Mouse (Mus musculus) retina, postnatal 1 day (tissue): ENCODE measurements around the gene Il4ra.

Experiments
- DNase-seq: peaks from one replicate; pipeline ENCODE4 v3.0.0-alpha.2; 2012

Il4ra gene

DNA sequence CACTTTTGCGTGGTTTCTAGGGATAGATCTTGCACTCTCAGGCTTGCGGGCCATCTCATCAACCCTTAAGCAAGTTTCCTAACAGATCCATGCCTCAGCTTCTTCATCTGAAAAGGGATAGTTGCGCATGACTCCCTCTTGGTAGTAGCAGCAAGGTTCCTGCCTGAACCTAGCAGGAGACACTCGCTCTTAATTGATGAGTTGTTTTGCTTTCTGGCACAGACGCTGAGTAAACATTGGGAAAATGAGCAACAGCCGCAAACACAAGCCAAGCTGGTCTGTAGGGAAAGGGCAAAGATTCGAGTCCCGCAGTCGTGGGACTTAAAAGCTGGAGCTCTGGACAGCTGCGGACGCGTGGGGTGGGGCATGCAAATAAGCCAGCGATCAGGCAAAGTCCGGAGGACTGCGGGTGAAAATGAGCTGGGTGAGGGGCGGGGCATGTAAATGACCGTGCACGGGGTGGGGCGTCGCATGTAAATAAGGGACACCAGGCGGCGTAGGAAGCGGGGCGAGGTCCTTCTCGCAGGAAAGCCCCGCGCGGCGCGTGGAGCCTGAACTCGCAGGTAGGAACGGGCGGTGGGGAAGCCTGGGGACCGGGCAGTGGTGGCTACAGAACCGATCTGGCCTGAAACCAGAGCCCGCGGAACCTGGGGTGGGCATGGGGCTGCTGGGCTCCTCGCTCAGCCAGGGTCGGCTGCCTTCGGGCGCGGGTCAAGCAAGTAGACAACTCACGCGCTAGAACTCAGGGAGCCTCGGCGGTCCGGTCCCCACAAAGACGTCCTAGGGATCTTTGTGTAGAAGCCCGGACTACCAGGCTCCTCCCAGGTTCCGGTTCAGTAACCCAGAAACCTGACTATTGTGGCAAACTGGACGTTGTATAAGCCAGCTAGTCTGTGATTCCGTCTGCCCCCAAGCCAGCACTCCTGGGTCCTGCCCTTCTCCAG, at the start of gene Il4ra:
Il4ra (plus strand) TSS at position 355 of the 944 bp plus-strand sequence.
- DNase-seq = peak; percentile 93

GRCm38 (mm10) chr7:125503374-125504092, 48.4 kb upstream of the Il4ra start:
- DNase-seq = no peak

GRCm38 (mm10) chr7:125504618-125505017, 47.3 kb upstream of the Il4ra start:
- no peak for DNase-seq

GRCm38 (mm10) chr7:125505568-125505967, 46.4 kb upstream of the Il4ra start:
- DNase-seq = no peak

- no peak for DNase-seq
These were observed 44.6 kb upstream of the Il4ra start for GRCm38 (mm10) chr7:125507279-125507678.

GRCm38 (mm10) chr7:125511432-125511831, 40.5 kb upstream of the Il4ra start:
- DNase-seq = no peak

DNA sequence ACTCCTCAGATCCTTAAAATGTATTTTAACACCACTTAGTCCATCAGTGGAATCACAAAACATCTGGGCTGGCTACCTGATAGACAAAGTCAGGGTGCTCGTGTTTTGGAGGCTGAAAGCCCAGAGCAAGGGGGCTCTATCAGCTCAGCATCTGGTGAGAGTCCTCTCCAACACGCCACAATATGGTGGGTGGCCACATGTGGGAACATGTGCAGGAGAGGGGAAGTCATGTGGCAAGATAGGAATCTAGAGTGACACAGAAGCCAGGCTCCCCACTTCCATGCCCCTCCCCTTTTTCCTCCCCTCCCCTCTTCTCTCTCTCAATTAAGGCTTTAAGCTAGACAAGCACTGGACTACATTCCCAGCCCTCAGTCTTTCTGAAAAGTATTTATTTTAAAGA, 40.1 kb upstream of the Il4ra start:
- DNase-seq = no peak

- no peak for DNase-seq
These were observed 36.7 kb upstream of the Il4ra start for GRCm38 (mm10) chr7:125515081-125515853.

- no peak for DNase-seq
These were observed 35.2 kb upstream of the Il4ra start for GRCm38 (mm10) chr7:125516723-125517122.

- DNase-seq = no peak
These were observed 34.5 kb upstream of the Il4ra start for GRCm38 (mm10) chr7:125517470-125517869.

- no peak for DNase-seq
These were observed 32.2 kb upstream of the Il4ra start for GRCm38 (mm10) chr7:125519715-125520114.

DNA sequence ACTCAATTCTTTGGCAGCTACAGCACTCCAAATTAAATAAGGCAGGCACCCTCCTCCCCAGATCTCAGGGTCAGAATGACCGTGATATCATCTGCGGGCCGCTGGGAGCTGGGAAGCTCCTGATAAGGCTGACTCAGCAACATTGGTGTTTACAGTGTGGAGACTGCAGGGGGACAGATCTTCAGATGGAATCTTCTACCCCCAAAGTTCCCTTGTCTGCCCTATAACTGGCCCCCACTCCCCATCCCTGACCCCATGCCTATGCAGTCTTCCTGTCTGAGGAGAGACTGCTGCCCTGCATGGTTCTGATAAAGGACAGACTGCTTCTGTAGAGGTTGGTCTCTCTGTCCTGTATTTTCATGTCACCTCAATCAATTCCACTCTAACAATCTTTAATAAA, 28.9 kb upstream of the Il4ra start:
- no peak for DNase-seq

- DNase-seq = no peak
These were observed 24.7 kb upstream of the Il4ra start for GRCm38 (mm10) chr7:125527186-125527585.

- no peak for DNase-seq
These were observed 23.9 kb upstream of the Il4ra start for GRCm38 (mm10) chr7:125527901-125528580.

GRCm38 (mm10) chr7:125539351-125539750, 12.6 kb upstream of the Il4ra start:
- DNase-seq = no peak

GRCm38 (mm10) chr7:125541026-125541425, 10.9 kb upstream of the Il4ra start:
- no peak for DNase-seq

DNA sequence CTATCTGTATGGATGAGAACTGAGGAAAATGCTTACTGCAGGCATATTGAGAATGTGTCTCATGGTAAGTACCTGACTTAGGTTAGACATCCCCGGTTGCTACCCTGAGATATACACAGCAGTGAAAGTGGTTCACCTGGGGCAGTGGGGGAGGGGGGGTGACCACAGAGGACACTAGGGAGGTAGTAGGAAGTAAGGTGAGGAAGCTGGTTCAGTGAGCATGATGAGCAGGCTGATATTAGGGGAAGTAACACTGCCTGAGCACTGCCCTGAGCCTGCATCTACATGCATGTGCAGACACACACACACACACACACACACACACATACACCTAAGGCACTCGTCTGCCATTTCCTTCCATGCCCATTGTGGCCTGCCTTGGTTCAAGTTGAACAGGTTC, 10.1 kb upstream of the Il4ra start:
- DNase-seq = no peak

DNA sequence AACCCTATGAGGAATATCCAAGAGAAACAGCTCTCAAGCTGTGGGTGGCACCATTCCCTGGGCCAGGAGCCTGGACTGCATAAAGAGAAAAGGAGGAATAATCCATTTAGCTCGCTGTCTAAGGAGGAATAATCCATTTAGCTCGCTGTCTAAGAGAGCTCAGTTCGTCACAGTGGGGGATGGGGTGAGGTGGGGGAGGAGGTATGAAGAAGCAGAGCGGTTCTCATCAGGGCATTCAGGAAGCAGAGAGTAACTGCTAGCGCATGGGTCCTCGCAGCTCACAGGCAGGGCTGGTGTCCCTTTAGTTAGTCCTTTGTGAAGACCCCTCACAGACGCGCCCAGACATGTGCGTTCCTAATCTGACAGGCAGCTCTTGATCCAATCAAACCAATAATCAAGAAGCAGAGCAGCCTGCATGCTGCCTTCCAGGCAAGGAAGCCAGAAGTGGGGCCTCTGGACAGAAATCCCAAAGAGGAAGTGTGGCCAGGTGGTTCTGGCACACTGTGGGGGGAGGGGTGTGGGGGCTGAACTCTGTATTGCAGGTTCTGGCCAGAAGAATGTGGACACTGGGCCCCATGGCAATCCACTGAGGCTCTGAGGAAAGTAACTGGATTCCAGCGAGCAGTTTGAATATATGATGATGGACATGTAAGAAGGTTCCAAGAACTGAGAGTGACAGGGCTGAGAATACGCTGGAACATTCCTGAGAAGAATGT, 9.4 kb upstream of the Il4ra start:
- DNase-seq = peak; percentile 72

GRCm38 (mm10) chr7:125543497-125543896, 8.4 kb upstream of the Il4ra start:
- DNase-seq = no peak

GRCm38 (mm10) chr7:125545331-125545730, 6.6 kb upstream of the Il4ra start:
- no peak for DNase-seq

- no peak for DNase-seq
These were observed 5.2 kb upstream of the Il4ra start for GRCm38 (mm10) chr7:125546727-125547126.

GRCm38 (mm10) chr7:125549916-125550315, 2.0 kb upstream of the Il4ra start:
- DNase-seq = no peak
